Mouse (Mus musculus): ENCODE measurements around the gene Alkbh2. TPM values are rescaled to one million over a fixed set of nuclear protein-coding genes. Genes with fewer than 3 reads are reported as not detected.

The Alkbh2 gene
- polyA plus RNA-seq, 1 experiment: 5.2 TPM

- TF ChIP-seq MAX (IDR thresholded peaks at IDR 0.05): no peak
- TF ChIP-seq FOSL1 (IDR thresholded peaks at IDR 0.05; ENCODE audit: insufficient read depth, low read length, poor library complexity, severe bottlenecking): no peak
- no peak for TF ChIP-seq CTCF (IDR thresholded peaks at IDR 0.05; ENCODE audit: control insufficient read depth, insufficient read depth, insufficient read length)
- TF ChIP-seq MYOG (IDR thresholded peaks at IDR 0.05; ENCODE audit: control insufficient read depth, extremely low read depth, insufficient read length): no peak
- TF ChIP-seq CEBPB (IDR thresholded peaks at IDR 0.05; ENCODE audit: low read depth): no peak
- TF ChIP-seq USF1 (IDR thresholded peaks at IDR 0.05; ENCODE audit: low read depth): no peak
- TF ChIP-seq MYOD1 (IDR thresholded peaks at IDR 0.05; ENCODE audit: control insufficient read depth, insufficient read length, low read depth): no peak
- Histone ChIP-seq H3K4me3 (ENCODE audit: insufficient read depth, poor library complexity, severe bottlenecking) (no peak overlapping the region), H3K36me3 (ENCODE audit: control insufficient read depth, insufficient read depth) (no peaks in the 10 kb centered on the region), H3ac (ENCODE audit: control insufficient read depth, insufficient read length, low read depth) (no peak overlapping the region), H3K79me3 (ENCODE audit: low read depth) (no peaks in the 10 kb centered on the region), H3K79me2 (ENCODE audit: control insufficient read depth, insufficient read depth) (no peaks in the 10 kb centered on the region), H3K27me3 (ENCODE audit: control insufficient read depth, insufficient read depth, insufficient read length) (peaks cover 7% of the 10 kb centered on the region)
Measured at GRCm38 (mm10) chr5:114162106-114162815, 34.2 kb upstream of the Alkbh2 start.

GRCm38 (mm10) chr5:114161424-114161823 is 33.4 kb upstream of the Alkbh2 start:
- Histone ChIP-seq H3K79me3 (ENCODE audit: low read depth) (no peaks in the 10 kb centered on the region), H3K79me2 (ENCODE audit: control insufficient read depth, insufficient read depth) (no peaks in the 10 kb centered on the region), H3K36me3 (ENCODE audit: control insufficient read depth, insufficient read depth) (no peaks in the 10 kb centered on the region), H3ac (ENCODE audit: control insufficient read depth, insufficient read length, low read depth) (no peak overlapping the region), H3K4me3 (ENCODE audit: insufficient read depth, poor library complexity, severe bottlenecking) (no peak overlapping the region), H3K27me3 (ENCODE audit: control insufficient read depth, insufficient read depth, insufficient read length) (peaks cover 3% of the 10 kb centered on the region)
- TF ChIP-seq MYOD1 (IDR thresholded peaks at IDR 0.05; ENCODE audit: control insufficient read depth, insufficient read length, low read depth) (no peak), MAX (IDR thresholded peaks at IDR 0.05) (no peak), USF1 (IDR thresholded peaks at IDR 0.05; ENCODE audit: low read depth) (no peak), MYOG (IDR thresholded peaks at IDR 0.05; ENCODE audit: control insufficient read depth, extremely low read depth, insufficient read length) (no peak), CEBPB (IDR thresholded peaks at IDR 0.05; ENCODE audit: low read depth) (no peak), CTCF (IDR thresholded peaks at IDR 0.05; ENCODE audit: control insufficient read depth, insufficient read depth, insufficient read length) (no peak), FOSL1 (IDR thresholded peaks at IDR 0.05; ENCODE audit: insufficient read depth, low read length, poor library complexity, severe bottlenecking) (no peak)

- Histone ChIP-seq H3K4me3 (ENCODE audit: insufficient read depth, poor library complexity, severe bottlenecking) (no peak overlapping the region), H3K79me2 (ENCODE audit: control insufficient read depth, insufficient read depth) (no peaks in the 10 kb centered on the region), H3K36me3 (ENCODE audit: control insufficient read depth, insufficient read depth) (no peaks in the 10 kb centered on the region), H3K79me3 (ENCODE audit: low read depth) (no peaks in the 10 kb centered on the region), H3K27me3 (ENCODE audit: control insufficient read depth, insufficient read depth, insufficient read length) (peaks cover 12% of the 10 kb centered on the region), H3ac (ENCODE audit: control insufficient read depth, insufficient read length, low read depth) (no peak overlapping the region)
- TF ChIP-seq MYOD1 (IDR thresholded peaks at IDR 0.05; ENCODE audit: control insufficient read depth, insufficient read length, low read depth) (no peak), FOSL1 (IDR thresholded peaks at IDR 0.05; ENCODE audit: insufficient read depth, low read length, poor library complexity, severe bottlenecking) (no peak), CEBPB (IDR thresholded peaks at IDR 0.05; ENCODE audit: low read depth) (no peak), USF1 (IDR thresholded peaks at IDR 0.05; ENCODE audit: low read depth) (no peak), MAX (IDR thresholded peaks at IDR 0.05) (no peak), MYOG (IDR thresholded peaks at IDR 0.05; ENCODE audit: control insufficient read depth, extremely low read depth, insufficient read length) (no peak), CTCF (IDR thresholded peaks at IDR 0.05; ENCODE audit: control insufficient read depth, insufficient read depth, insufficient read length) (no peak)
Measured at GRCm38 (mm10) chr5:114157236-114157635, 29.2 kb upstream of the Alkbh2 start.

- Histone ChIP-seq H3K36me3 (ENCODE audit: control insufficient read depth, insufficient read depth) (no peaks in the 10 kb centered on the region), H3K4me3 (ENCODE audit: insufficient read depth, poor library complexity, severe bottlenecking) (no peak overlapping the region), H3ac (ENCODE audit: control insufficient read depth, insufficient read length, low read depth) (no peak overlapping the region), H3K27me3 (ENCODE audit: control insufficient read depth, insufficient read depth, insufficient read length) (peaks cover 22% of the 10 kb centered on the region), H3K79me2 (ENCODE audit: control insufficient read depth, insufficient read depth) (no peaks in the 10 kb centered on the region), H3K79me3 (ENCODE audit: low read depth) (no peaks in the 10 kb centered on the region)
- no peak for TF ChIP-seq MYOD1 (IDR thresholded peaks at IDR 0.05; ENCODE audit: control insufficient read depth, insufficient read length, low read depth)
- TF ChIP-seq CEBPB (IDR thresholded peaks at IDR 0.05; ENCODE audit: low read depth): no peak
- no peak for TF ChIP-seq CTCF (IDR thresholded peaks at IDR 0.05; ENCODE audit: control insufficient read depth, insufficient read depth, insufficient read length)
- no peak for TF ChIP-seq FOSL1 (IDR thresholded peaks at IDR 0.05; ENCODE audit: insufficient read depth, low read length, poor library complexity, severe bottlenecking)
- TF ChIP-seq MYOG (IDR thresholded peaks at IDR 0.05; ENCODE audit: control insufficient read depth, extremely low read depth, insufficient read length): no peak
- no peak for TF ChIP-seq USF1 (IDR thresholded peaks at IDR 0.05; ENCODE audit: low read depth)
- no peak for TF ChIP-seq MAX (IDR thresholded peaks at IDR 0.05)
Measured at GRCm38 (mm10) chr5:114155168-114155933, 27.3 kb upstream of the Alkbh2 start.

- Histone ChIP-seq H3K36me3 (ENCODE audit: control insufficient read depth, insufficient read depth) (no peaks in the 10 kb centered on the region), H3K4me3 (ENCODE audit: insufficient read depth, poor library complexity, severe bottlenecking) (no peak overlapping the region), H3ac (ENCODE audit: control insufficient read depth, insufficient read length, low read depth) (no peak overlapping the region), H3K27me3 (ENCODE audit: control insufficient read depth, insufficient read depth, insufficient read length) (peaks cover 22% of the 10 kb centered on the region), H3K79me3 (ENCODE audit: low read depth) (no peaks in the 10 kb centered on the region), H3K79me2 (ENCODE audit: control insufficient read depth, insufficient read depth) (no peaks in the 10 kb centered on the region)
- no peak for TF ChIP-seq MYOD1 (IDR thresholded peaks at IDR 0.05; ENCODE audit: control insufficient read depth, insufficient read length, low read depth)
- no peak for TF ChIP-seq MYOG (IDR thresholded peaks at IDR 0.05; ENCODE audit: control insufficient read depth, extremely low read depth, insufficient read length)
- no peak for TF ChIP-seq CTCF (IDR thresholded peaks at IDR 0.05; ENCODE audit: control insufficient read depth, insufficient read depth, insufficient read length)
- TF ChIP-seq USF1 (IDR thresholded peaks at IDR 0.05; ENCODE audit: low read depth): no peak
- no peak for TF ChIP-seq CEBPB (IDR thresholded peaks at IDR 0.05; ENCODE audit: low read depth)
- no peak for TF ChIP-seq FOSL1 (IDR thresholded peaks at IDR 0.05; ENCODE audit: insufficient read depth, low read length, poor library complexity, severe bottlenecking)
- TF ChIP-seq MAX (IDR thresholded peaks at IDR 0.05): no peak
Measured at GRCm38 (mm10) chr5:114154765-114155164, 26.7 kb upstream of the Alkbh2 start.
